Mouse (Mus musculus): ENCODE data around the gene Ttc41. TPM values are rescaled to one million over a fixed set of nuclear protein-coding genes. Genes with fewer than 3 reads are reported as not detected.

Gene Ttc41
- polyA plus RNA-seq, 1 experiment from 2014 or later = 2.0 TPM

- H3K36me3 ChIP-seq (ENCODE audit: control insufficient read depth, insufficient read depth, low read length) = no peaks in the 10 kb centered on the region
- 91% methylated on average over 4 of the region's 4 CpGs for WGBS
- H3K4me3 ChIP-seq (ENCODE audit: low read length) = no peak overlapping the region
- H3K27ac ChIP-seq (ENCODE audit: low read depth, low read length) = no peak overlapping the region
- no peak overlapping the region for H3K4me2 ChIP-seq (ENCODE audit: low read length)
- no peak overlapping the region for H3K9ac ChIP-seq (ENCODE audit: low read depth, low read length)
- no peaks in the 10 kb centered on the region for H3K9me3 ChIP-seq (ENCODE audit: control insufficient read depth, low read length)
- H3K27me3 ChIP-seq (replicated peaks; ENCODE audit: control insufficient read depth, insufficient read depth, low read length) = no peaks in the 10 kb centered on the region
- no peaks in the 10 kb centered on the region for H3K4me1 ChIP-seq (ENCODE audit: control insufficient read depth, insufficient read depth, low read depth, low read length)
- ATAC-seq = no peak
Observed at GRCm38 (mm10) chr10:86735036-86735435, 29.4 kb downstream of the Ttc41 start.

GRCm38 (mm10) chr10:86742918-86743317 lies 37.3 kb downstream of the Ttc41 start:
- H3K4me3 ChIP-seq (ENCODE audit: low read length) = no peak overlapping the region
- no peak overlapping the region for H3K27ac ChIP-seq (ENCODE audit: low read depth, low read length)
- no peak overlapping the region for H3K9ac ChIP-seq (ENCODE audit: low read depth, low read length)
- no peaks in the 10 kb centered on the region for H3K27me3 ChIP-seq (replicated peaks; ENCODE audit: control insufficient read depth, insufficient read depth, low read length)
- ATAC-seq = no peak
- H3K4me1 ChIP-seq (ENCODE audit: control insufficient read depth, insufficient read depth, low read depth, low read length) = no peaks in the 10 kb centered on the region
- no peaks in the 10 kb centered on the region for H3K36me3 ChIP-seq (ENCODE audit: control insufficient read depth, insufficient read depth, low read length)
- no peaks in the 10 kb centered on the region for H3K9me3 ChIP-seq (ENCODE audit: control insufficient read depth, low read length)
- WGBS = 96% methylated on average over 2 of the region's 2 CpGs
- H3K4me2 ChIP-seq (ENCODE audit: low read length) = no peak overlapping the region

DNA sequence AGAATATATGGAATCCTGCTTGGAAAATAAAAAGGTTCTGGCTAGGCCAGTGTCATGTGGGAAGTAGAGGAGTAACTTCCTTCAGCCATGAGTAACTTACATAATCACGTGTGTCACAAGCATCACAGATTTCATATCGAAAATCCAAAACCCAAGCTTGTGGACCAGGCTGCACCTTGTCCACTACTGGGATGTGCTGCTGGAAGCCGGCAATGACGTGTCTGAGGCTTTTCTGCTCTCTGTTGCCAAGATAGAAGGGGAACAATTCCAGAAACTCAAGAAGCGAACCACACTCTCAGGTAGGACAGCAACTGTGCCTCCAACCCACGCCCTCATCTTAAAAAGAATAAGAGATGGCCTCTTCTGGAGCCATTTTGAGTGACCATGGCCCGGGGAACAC lies 38.7 kb downstream of the Ttc41 start:
- no peaks in the 10 kb centered on the region for H3K4me1 ChIP-seq (ENCODE audit: control insufficient read depth, insufficient read depth, low read depth, low read length)
- no peaks in the 10 kb centered on the region for H3K27me3 ChIP-seq (replicated peaks; ENCODE audit: control insufficient read depth, insufficient read depth, low read length)
- no peak overlapping the region for H3K4me2 ChIP-seq (ENCODE audit: low read length)
- H3K4me3 ChIP-seq (ENCODE audit: low read length) = no peak overlapping the region
- ATAC-seq = no peak
- 90% methylated on average over 7 of the region's 7 CpGs for WGBS
- no peak overlapping the region for H3K27ac ChIP-seq (ENCODE audit: low read depth, low read length)
- no peaks in the 10 kb centered on the region for H3K9me3 ChIP-seq (ENCODE audit: control insufficient read depth, low read length)
- H3K36me3 ChIP-seq (ENCODE audit: control insufficient read depth, insufficient read depth, low read length) = no peaks in the 10 kb centered on the region
- H3K9ac ChIP-seq (ENCODE audit: low read depth, low read length) = no peak overlapping the region

GRCm38 (mm10) chr10:86755816-86756502 lies 50.3 kb downstream of the Ttc41 start:
- Histone ChIP-seq H3K9me3 (ENCODE audit: control insufficient read depth, low read length) (no peaks in the 10 kb centered on the region), H3K27ac (ENCODE audit: low read depth, low read length) (no peak overlapping the region), H3K4me2 (ENCODE audit: low read length) (no peak overlapping the region), H3K36me3 (ENCODE audit: control insufficient read depth, insufficient read depth, low read length) (no peaks in the 10 kb centered on the region), H3K27me3 (replicated peaks; ENCODE audit: control insufficient read depth, insufficient read depth, low read length) (no peaks in the 10 kb centered on the region), H3K4me1 (ENCODE audit: control insufficient read depth, insufficient read depth, low read depth, low read length) (no peaks in the 10 kb centered on the region), H3K4me3 (ENCODE audit: low read length) (no peak overlapping the region), H3K9ac (ENCODE audit: low read depth, low read length) (no peak overlapping the region)
- WGBS = 81% methylated on average over 6 of the region's 6 CpGs
- no peak for ATAC-seq

DNA sequence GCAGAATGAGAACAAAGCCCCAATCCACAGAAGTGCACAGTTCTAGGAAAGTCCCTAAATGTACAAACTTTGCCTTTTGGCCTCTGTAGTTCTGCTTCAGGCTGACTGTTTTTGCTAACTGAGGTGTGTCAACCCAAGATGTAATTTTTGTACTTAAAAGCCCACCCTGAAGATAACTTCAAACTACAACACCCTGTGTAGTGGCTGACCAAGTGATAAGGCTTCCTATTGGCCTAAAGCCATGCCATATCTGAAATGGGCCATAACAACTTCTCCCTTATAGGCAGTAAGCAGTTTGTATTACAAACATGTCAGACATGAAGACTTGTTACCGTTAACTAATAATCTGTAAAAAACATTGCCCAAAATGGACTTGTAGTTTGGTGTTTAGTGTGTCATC lies 52.1 kb downstream of the Ttc41 start:
- no peaks in the 10 kb centered on the region for H3K4me1 ChIP-seq (ENCODE audit: control insufficient read depth, insufficient read depth, low read depth, low read length)
- WGBS = 94% methylated on average over 1 of the region's 1 CpGs
- H3K27me3 ChIP-seq (replicated peaks; ENCODE audit: control insufficient read depth, insufficient read depth, low read length) = no peaks in the 10 kb centered on the region
- no peak overlapping the region for H3K4me2 ChIP-seq (ENCODE audit: low read length)
- H3K9ac ChIP-seq (ENCODE audit: low read depth, low read length) = no peak overlapping the region
- no peak for ATAC-seq
- H3K4me3 ChIP-seq (ENCODE audit: low read length) = no peak overlapping the region
- no peaks in the 10 kb centered on the region for H3K9me3 ChIP-seq (ENCODE audit: control insufficient read depth, low read length)
- H3K36me3 ChIP-seq (ENCODE audit: control insufficient read depth, insufficient read depth, low read length) = no peaks in the 10 kb centered on the region
- no peak overlapping the region for H3K27ac ChIP-seq (ENCODE audit: low read depth, low read length)

DNA sequence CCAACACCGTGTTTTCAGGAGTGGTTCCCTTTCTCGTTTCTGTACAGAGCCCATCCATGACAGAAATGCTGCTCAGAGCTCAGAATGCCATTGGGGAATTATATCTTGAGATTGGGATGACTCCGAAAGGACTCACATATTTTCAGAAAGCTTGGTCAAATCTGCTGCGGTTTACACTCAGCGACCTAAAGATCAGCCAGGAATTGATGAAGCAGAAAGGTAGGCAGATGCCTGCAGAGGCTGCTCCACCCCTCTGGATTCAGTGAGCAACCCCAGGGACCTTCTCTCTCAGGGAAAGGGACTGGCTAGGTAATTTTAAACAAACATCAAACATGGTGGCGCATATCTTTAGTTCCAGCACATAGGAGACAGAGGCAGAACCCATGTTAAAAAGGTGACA lies 52.6 kb downstream of the Ttc41 start:
- Histone ChIP-seq H3K9me3 (ENCODE audit: control insufficient read depth, low read length) (no peaks in the 10 kb centered on the region), H3K4me3 (ENCODE audit: low read length) (no peak overlapping the region), H3K36me3 (ENCODE audit: control insufficient read depth, insufficient read depth, low read length) (no peaks in the 10 kb centered on the region), H3K4me2 (ENCODE audit: low read length) (no peak overlapping the region), H3K9ac (ENCODE audit: low read depth, low read length) (no peak overlapping the region), H3K27me3 (replicated peaks; ENCODE audit: control insufficient read depth, insufficient read depth, low read length) (no peaks in the 10 kb centered on the region), H3K4me1 (ENCODE audit: control insufficient read depth, insufficient read depth, low read depth, low read length) (no peaks in the 10 kb centered on the region), H3K27ac (ENCODE audit: low read depth, low read length) (no peak overlapping the region)
- no peak for ATAC-seq
- WGBS = 88% methylated on average over 6 of the region's 6 CpGs

GRCm38 (mm10) chr10:86761236-86761635 lies 55.6 kb downstream of the Ttc41 start:
- no peak overlapping the region for H3K27ac ChIP-seq (ENCODE audit: low read depth, low read length)
- WGBS = 79% methylated on average over 1 of the region's 1 CpGs

DNA sequence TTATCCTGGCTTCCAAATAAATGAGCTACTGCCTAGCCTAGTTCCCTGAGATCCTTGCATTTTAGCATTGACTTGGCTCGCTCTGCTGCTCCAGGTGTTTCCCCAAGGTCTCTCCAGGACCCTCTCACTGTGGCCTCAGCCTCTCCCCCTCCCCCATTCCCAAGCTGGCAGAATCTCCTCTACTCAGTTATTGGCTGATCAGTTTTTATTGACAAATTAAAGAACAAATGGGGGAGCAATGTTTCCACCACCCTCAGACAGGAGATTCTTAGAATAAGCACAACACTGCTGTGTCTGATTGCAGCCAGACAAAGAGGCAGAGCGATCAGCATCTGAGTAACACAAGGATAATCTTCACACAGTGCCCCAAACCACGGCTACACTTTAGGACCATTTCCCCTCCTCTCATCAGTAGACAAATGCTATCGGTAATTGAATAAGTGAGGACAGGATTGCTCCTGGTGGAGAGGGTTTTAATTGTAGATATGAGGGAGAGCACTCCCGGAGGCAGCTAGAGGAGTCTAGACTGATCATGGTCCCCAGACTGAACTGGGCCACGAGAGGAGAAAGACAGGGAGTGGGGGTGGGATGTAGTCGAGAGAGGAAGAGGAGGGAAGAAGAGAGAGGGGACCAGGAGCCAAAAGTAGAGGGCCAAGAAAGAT lies 56.2 kb downstream of the Ttc41 start:
- Histone ChIP-seq H3K4me2 (ENCODE audit: low read length) (no peak overlapping the region), H3K27ac (ENCODE audit: low read depth, low read length) (no peak overlapping the region), H3K36me3 (ENCODE audit: control insufficient read depth, insufficient read depth, low read length) (no peaks in the 10 kb centered on the region), H3K4me3 (ENCODE audit: low read length) (no peak overlapping the region), H3K9me3 (ENCODE audit: control insufficient read depth, low read length) (no peaks in the 10 kb centered on the region), H3K27me3 (replicated peaks; ENCODE audit: control insufficient read depth, insufficient read depth, low read length) (no peaks in the 10 kb centered on the region), H3K9ac (ENCODE audit: low read depth, low read length) (no peak overlapping the region), H3K4me1 (ENCODE audit: control insufficient read depth, insufficient read depth, low read depth, low read length) (no peaks in the 10 kb centered on the region)
- 41% methylated on average over 7 of the region's 7 CpGs for WGBS
- peak; percentile 66 for ATAC-seq

More at GRCm38 (mm10) chr10:86761236-86761635, 55.6 kb downstream of the Ttc41 start:
- H3K36me3 ChIP-seq (ENCODE audit: control insufficient read depth, insufficient read depth, low read length) = no peaks in the 10 kb centered on the region
- no peaks in the 10 kb centered on the region for H3K4me1 ChIP-seq (ENCODE audit: control insufficient read depth, insufficient read depth, low read depth, low read length)
- H3K9me3 ChIP-seq (ENCODE audit: control insufficient read depth, low read length) = no peaks in the 10 kb centered on the region
- no peaks in the 10 kb centered on the region for H3K27me3 ChIP-seq (replicated peaks; ENCODE audit: control insufficient read depth, insufficient read depth, low read length)
- no peak overlapping the region for H3K4me2 ChIP-seq (ENCODE audit: low read length)
- peak; percentile 29 for ATAC-seq
- no peak overlapping the region for H3K9ac ChIP-seq (ENCODE audit: low read depth, low read length)
- H3K4me3 ChIP-seq (ENCODE audit: low read length) = no peak overlapping the region

DNA sequence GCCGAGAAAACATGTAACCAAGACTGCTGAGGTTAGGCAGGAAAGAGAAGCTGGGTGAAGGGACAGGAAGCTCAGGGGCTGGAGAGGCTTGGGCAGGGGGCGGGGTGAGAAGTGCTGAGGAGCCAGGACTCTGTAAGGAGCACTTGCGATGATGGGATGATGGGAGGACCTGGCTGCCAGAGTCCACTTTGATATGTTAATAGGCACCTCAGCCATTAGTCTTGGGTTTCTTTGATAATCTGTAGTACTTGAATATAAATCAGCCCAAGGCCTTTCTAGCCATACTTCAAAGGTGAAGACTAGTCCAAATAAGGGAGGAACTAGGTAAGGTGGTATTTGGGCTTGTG lies 56.7 kb downstream of the Ttc41 start:
- Histone ChIP-seq H3K4me2 (ENCODE audit: low read length) (no peak overlapping the region), H3K9ac (ENCODE audit: low read depth, low read length) (no peak overlapping the region), H3K36me3 (ENCODE audit: control insufficient read depth, insufficient read depth, low read length) (no peaks in the 10 kb centered on the region), H3K27ac (ENCODE audit: low read depth, low read length) (no peak overlapping the region), H3K9me3 (ENCODE audit: control insufficient read depth, low read length) (no peaks in the 10 kb centered on the region), H3K27me3 (replicated peaks; ENCODE audit: control insufficient read depth, insufficient read depth, low read length) (no peaks in the 10 kb centered on the region), H3K4me3 (ENCODE audit: low read length) (no peak overlapping the region), H3K4me1 (ENCODE audit: control insufficient read depth, insufficient read depth, low read depth, low read length) (no peaks in the 10 kb centered on the region)
- no peak for ATAC-seq
- WGBS = 72% methylated on average over 3 of the region's 3 CpGs
